Mouse (Mus musculus) urinary bladder, adult 2 months (tissue): ENCODE measurements around the gene Nell2. TPM values are rescaled to one million over a fixed set of nuclear protein-coding genes. Genes with fewer than 3 reads are reported as not detected.
A peak's percentile ranks its signal among the peaks of the same experiment; 100 is the strongest.

ENCODE experiments used
- DNase-seq: peaks from one replicate; pipeline ENCODE4 v3.0.0; 2022; ENCODE audit warnings: low spot score
- polyA plus RNA-seq: library from polyadenylated mRNA; depleted of rRNA; stranded (reverse); fragments of >200 nt; gene quantifications from 2 replicates; pipeline ENCODE4 v1.2.3, GENCODE M21; 2012

The Nell2 gene
- polyA plus RNA-seq, 1 experiment, result 2.4 TPM

- no peak for DNase-seq
These were observed 51.9 kb downstream of the Nell2 start for GRCm38 (mm10) chr15:95476440-95476839.

GRCm38 (mm10) chr15:95473976-95474375 is 54.4 kb downstream of the Nell2 start:
- DNase-seq, result no peak

- no peak for DNase-seq
These were observed 61.2 kb downstream of the Nell2 start for GRCm38 (mm10) chr15:95467195-95467594.

GRCm38 (mm10) chr15:95460041-95460566 is 68.3 kb downstream of the Nell2 start:
- no peak for DNase-seq

DNA sequence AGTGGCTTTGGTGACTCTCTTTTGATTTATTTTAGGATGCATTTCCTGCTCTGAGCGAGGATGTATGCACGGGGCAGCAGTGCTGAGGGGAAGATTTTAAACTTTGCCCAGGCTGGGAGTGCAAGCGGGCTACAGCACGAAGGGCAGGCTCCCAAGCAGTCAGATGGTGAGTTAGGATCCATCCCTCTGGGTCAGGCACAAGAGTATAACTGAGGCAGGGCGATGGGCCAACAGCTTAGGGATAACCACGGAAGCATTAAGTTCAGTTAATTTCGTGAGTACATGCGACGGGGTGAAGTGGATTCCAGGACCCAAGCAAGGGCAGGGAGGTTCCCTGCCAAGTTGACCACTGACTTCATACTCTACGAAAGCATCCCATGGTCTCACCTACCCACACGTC is 83.8 kb downstream of the Nell2 start:
- DNase-seq, result no peak

DNA sequence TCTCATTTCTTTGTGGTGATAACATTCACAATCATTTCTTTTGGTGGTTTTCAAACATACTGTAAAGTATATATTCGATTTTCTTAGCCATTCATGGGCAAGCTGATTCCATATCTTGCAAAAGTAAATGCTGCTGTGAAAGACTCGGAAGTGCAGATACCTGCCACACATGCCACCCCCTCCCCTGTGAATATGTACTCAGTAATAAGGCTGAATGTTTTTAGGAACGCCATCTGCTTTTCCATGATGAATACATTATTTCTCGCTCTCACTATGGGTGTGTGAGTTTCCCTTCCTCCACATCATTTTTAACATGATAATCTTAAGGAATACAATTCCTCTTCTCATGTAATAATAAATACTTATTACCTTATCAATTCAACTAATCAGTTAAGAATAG is 90.6 kb downstream of the Nell2 start:
- no peak for DNase-seq

- DNase-seq, result no peak
These were observed 92.1 kb downstream of the Nell2 start for GRCm38 (mm10) chr15:95436261-95436660.

- no peak for DNase-seq
These were observed 97.1 kb downstream of the Nell2 start for GRCm38 (mm10) chr15:95431156-95431799.

- no peak for DNase-seq
These were observed 98.4 kb downstream of the Nell2 start for GRCm38 (mm10) chr15:95430000-95430399.

DNA sequence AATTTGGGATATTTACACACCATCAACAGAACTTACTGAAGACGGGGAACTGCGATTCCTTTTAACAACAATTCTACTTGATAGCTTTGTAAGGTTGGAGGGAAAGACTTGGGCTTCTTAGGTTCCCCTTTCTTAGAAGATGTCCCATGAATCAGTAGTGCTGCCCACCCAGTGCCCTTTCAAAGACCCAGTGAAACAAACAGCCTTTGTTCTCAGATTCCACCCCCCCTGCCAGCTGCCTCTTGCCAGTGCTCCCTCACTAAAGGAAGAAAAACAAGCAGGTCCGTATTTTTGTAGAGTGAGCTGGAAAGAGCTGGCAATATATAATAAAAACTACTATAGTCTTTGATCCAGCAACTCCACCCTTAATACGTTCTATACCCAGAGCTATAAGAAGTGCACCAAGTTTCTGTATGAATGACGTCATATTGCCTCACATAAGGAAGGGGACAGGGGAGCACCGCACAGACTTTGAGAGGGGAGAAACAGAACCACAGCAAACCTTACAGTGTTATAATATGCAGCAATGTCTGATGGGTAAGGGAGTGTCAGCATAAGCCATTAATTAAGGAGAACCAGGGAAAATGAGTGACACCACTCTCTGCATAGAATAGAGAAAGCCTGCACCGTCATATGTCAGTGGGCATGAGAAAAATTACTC is 100.2 kb downstream of the Nell2 start:
- DNase-seq, result no peak

GRCm38 (mm10) chr15:95425085-95425484 is 103.3 kb downstream of the Nell2 start:
- DNase-seq, result no peak

DNA sequence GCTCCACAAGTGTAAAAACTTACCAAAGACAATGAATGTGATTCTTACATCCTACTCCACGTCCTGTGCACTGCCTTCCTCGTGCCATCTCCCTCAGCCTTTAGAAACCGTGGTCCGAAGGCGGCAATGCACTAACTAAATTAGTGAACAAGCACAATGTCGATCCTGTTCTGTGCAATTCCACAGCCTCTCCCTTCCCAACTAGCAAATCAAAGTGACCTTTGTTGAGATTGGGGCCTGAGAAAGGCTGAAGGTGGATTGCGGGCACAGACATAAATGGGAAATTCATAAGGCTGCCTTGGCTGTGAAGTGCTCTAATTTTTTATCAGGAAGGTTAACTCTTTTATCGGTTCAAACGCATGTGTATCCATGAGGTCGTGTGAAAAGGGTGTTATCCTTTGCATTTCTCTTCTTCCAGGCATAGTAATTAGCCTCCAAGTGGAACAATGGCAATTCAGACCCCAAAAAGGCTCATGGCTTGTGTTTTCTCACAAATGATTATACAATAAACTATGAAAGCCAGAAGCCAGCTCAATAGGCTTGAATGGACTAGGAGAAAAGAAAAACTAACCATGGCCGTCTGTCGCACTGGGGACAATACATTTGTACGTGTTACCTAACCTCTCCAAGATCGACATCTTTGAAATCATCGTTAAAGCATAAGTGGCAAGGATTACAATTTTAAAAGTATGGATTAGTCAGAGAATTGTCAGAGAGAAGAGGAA is 106.0 kb downstream of the Nell2 start:
- no peak for DNase-seq

- DNase-seq, result no peak
These were observed 109.7 kb downstream of the Nell2 start for GRCm38 (mm10) chr15:95418641-95419040.

GRCm38 (mm10) chr15:95411949-95412741 is 116.2 kb downstream of the Nell2 start:
- DNase-seq, result no peak

- no peak for DNase-seq
These were observed 118.0 kb downstream of the Nell2 start for GRCm38 (mm10) chr15:95410213-95410843.

GRCm38 (mm10) chr15:95390347-95390746 is 138.0 kb downstream of the Nell2 start:
- no peak for DNase-seq

DNA sequence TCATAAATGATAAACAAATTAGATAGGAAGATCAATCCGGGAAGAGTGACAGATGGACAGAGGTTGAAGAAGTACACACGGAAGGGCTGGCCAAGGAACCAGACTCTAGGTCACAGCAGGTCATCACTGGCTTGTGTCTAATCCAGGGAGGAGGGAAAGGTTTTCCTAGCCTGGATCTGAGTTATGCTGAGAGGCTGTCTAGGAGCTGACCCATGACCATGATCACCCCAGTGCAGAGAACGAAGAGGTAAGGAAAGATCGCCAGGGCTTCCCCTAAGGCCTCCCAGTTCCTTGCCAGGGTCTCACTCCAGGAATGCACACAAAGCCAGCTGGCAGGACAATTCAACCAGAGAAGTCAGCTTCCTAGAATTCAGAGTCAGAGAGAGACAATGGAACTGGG is 139.4 kb downstream of the Nell2 start:
- no peak for DNase-seq

GRCm38 (mm10) chr15:95380859-95381258 is 147.5 kb downstream of the Nell2 start:
- no peak for DNase-seq

GRCm38 (mm10) chr15:95370720-95371395 is 157.5 kb downstream of the Nell2 start:
- DNase-seq, result peak; percentile 26

- no peak for DNase-seq
These were observed 160.2 kb downstream of the Nell2 start for GRCm38 (mm10) chr15:95368185-95368584.

DNA sequence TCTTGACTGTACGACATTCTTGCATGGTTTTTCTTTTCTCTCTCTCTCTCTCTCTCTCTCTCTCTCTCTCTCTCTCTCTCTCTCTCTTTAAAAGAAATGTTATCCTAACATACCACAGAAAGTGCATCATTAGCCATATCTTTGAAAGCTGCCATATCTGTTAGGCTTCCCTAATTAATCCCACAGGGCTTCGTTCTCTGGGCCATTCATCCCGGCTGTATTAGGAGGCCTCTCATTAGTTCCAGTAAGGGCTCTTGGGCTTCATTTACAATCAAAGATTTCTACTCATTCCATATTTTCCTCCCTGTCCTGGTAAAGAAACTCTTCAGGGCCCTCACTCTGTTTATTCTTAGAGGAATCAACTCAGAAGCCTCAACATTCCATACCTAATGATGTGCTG is 161.9 kb downstream of the Nell2 start:
- DNase-seq, result no peak
